Mouse (Mus musculus) hindbrain, postnatal 0 days (tissue): ENCODE results near the gene Cdca4. TPM values are rescaled to one million over a fixed set of nuclear protein-coding genes. Genes with fewer than 3 reads are reported as not detected.

Experiments used
- ATAC-seq: fragments of 200-750 bp; cut with Nextera tagmentation; 2 replicates; pipeline ENCODE4 v1.8.0; 2017; ENCODE audit warnings: mild to moderate bottlenecking, moderate TSS enrichment, moderate library complexity
- DNase-seq: peaks from one replicate; pipeline ENCODE4 v3.0.0-alpha.2; 2015; ENCODE audit warnings: low spot score
- H3K27ac ChIP-seq: fragments of 300-500 bp; sonication (generic); 2 replicates; pipeline ENCODE4 v1.5.1; 2014; ENCODE audit warnings: mild to moderate bottlenecking
- H3K27me3 ChIP-seq: fragments of 300-500 bp; sonication (generic); 2 replicates; pipeline ENCODE4 v1.6.1; 2014; ENCODE audit warnings: low read length, mixed read lengths; ENCODE audit not compliant: insufficient read depth
- H3K36me3 ChIP-seq: fragments of 300-500 bp; sonication (generic); 2 replicates; pipeline ENCODE4 v1.6.1; 2014; ENCODE audit warnings: low read length, mixed read lengths; ENCODE audit not compliant: insufficient read depth
- H3K4me1 ChIP-seq: fragments of 300-500 bp; sonication (generic); 2 replicates; pipeline ENCODE4 v1.6.1; 2014; ENCODE audit warnings: antibody characterized with exemption, low read length, mixed read lengths; ENCODE audit not compliant: insufficient read depth
- H3K4me2 ChIP-seq: fragments of 300-500 bp; sonication (generic); 2 replicates; pipeline ENCODE4 v1.6.1; 2014; ENCODE audit warnings: low read depth, mild to moderate bottlenecking, low read length, moderate library complexity, mixed read lengths
- H3K4me3 ChIP-seq: fragments of 300-500 bp; sonication (generic); 2 replicates; pipeline ENCODE4 v1.5.1; 2014; ENCODE audit warnings: low read length
- H3K9ac ChIP-seq: fragments of 300-500 bp; sonication (generic); replicated peaks from 2 replicates; pipeline ENCODE4 v1.6.1; 2014; ENCODE audit warnings: mild to moderate bottlenecking, low read length, moderate library complexity, mixed read lengths
- H3K9me3 ChIP-seq: fragments of 300-500 bp; sonication (generic); 2 replicates; pipeline ENCODE4 v1.6.1; 2016; ENCODE audit warnings: low read length, mixed read lengths
- CTCF ChIP-seq: IDR thresholded peaks from 2 replicates; pipeline ENCODE4 v1.5.1; 2016; ENCODE audit warnings: antibody characterized with exemption, control low read depth, low read depth
- WGBS: fragments of 180-500 bp; shearing (Covaris S2); extraction: QIAGEN DNeasy Blood & Tissue Kit; methylation state at CpG from one replicate; pipeline ENCODE4 v1.1.7; 2014; 5-methylcytosine and 5-hydroxymethylcytosine counted together
- polyA plus RNA-seq: library from polyadenylated mRNA; unstranded; fragments of >200 nt; fragmentation: Nextera tagmentation; extraction: Ambion mirVana; gene quantifications from 2 replicates; pipeline ENCODE4 v1.2.1, GENCODE M21; 2015
- total RNA-seq: library from RNA; depleted of rRNA; stranded (reverse); fragments of >200 nt; gene quantifications from 2 replicates; pipeline ENCODE4 v1.2.3, GENCODE M21; 2014

Gene Cdca4
- total and polyA plus RNA-seq, 2 experiments from 2014 or later, result 25.2 to 27.9 TPM

DNA sequence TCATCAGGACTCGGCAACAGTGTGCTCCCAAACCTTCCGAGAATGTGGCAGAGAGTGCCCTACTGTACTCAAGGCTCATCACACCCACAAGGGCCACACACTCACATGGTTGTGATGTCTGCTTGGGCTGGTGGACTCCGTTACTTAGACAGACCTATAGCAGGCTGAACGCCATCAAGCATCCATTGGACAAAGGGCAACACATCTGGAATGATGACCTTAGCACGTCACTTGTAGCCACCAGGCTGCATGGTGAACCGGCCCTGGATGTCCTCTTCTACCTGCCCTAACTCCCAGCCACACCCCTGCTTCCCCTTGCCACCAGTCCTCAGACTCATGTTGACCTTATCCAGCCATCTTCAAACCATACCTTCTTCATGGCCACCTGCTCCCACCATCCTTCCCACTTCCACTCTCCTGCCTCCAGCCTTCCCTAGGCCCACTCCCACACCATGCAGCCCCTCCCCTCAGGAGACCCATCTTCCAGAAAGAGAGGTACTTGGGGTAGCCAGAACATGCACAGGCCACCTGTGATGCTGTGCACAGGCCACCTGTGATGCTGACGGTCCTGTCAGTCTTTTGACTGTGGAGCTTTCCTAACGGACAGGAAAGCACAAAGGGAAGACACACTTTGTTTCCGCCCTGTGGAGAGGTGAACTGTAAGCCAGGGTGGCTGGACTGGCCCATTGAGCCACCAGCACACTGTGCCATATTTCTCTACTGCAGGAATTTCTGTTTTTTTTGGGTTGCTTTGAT is 29.5 kb upstream of the Cdca4 start:
- Histone ChIP-seq H3K9me3 (no peaks in the 10 kb centered on the region), H3K27ac (no peak overlapping the region), H3K27me3 (no peaks in the 10 kb centered on the region), H3K4me2 (no peak overlapping the region), H3K36me3 (no peaks in the 10 kb centered on the region), H3K4me1 (no peaks in the 10 kb centered on the region), H3K9ac (no peak overlapping the region), H3K4me3 (no peak overlapping the region)
- DNase-seq (no peak), ATAC-seq (no peak)
- WGBS, result 86% methylated on average over 9 of the region's 9 CpGs
- TF ChIP-seq CTCF, result no peak

DNA sequence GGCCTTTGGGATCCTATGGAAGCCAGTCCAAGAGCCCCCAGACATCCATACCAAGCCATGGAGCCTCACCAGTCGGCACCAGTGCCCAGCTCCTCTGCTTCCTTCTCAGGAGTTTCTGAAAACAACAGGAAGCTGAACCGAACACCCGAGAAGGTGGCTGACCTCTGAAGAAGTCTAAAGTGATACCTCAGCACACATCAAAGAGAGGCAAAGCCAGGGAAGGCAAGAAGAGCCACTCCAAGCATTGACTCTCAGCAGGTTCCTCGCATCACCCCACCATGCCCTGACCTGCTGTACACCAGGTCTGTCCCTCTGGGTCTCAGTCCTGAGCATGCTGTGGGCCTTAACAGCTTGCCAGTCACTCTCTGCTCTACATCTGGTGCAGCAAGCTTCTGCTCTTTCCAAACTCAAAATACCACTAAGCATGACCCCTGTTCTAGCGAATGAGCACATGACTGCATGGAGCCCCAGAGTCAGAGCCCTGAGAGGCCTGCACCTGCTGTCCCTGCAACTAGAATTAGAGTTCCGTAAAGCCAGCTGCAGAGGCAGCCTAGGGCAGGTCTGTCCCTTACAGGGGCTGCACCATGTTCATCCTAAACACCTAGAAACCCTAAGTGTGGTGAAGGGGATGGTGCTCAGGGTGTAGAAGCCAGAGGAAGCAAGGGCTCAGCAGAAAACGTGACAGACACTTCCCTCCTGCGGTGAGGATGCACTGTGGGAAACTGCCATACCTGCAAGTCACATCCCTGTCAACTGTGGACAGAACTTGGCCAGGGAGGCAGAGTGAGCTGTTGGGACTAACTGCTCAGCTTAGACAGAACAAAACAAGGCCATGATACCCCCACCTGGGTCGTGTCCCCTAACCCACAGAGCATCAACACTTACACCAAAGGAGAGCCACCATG is 28.1 kb upstream of the Cdca4 start:
- Histone ChIP-seq H3K4me3 (no peak overlapping the region), H3K9me3 (no peaks in the 10 kb centered on the region), H3K4me2 (no peak overlapping the region), H3K4me1 (no peaks in the 10 kb centered on the region), H3K27me3 (no peaks in the 10 kb centered on the region), H3K9ac (no peak overlapping the region), H3K36me3 (no peaks in the 10 kb centered on the region), H3K27ac (no peak overlapping the region)
- 69% methylated on average over 9 of the region's 9 CpGs for WGBS
- DNase-seq (no peak), ATAC-seq (no peak)
- TF ChIP-seq CTCF, result no peak

DNA sequence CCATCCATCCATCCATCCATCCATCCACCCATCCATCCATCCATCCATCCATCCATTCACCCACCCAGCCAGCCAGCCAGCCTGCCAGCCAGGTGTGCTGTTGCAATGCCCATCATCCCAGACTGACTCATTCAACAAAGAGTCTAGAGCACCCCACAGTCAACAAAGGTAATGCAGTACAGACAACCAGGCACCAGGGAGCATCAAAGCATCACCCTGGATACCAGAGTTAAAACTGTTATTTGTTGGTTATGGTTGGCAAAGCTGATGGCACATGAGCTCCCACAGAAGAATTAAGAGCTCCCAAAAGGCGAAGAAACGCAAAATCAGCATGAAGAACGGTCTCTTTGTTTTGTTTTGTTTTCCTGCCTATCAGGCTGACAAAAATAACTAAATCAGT is 27.1 kb upstream of the Cdca4 start:
- WGBS, result 61% methylated on average over 3 of the region's 3 CpGs
- peak; percentile 18; the same call in 1 of the 2 replicates for TF ChIP-seq CTCF

DNA sequence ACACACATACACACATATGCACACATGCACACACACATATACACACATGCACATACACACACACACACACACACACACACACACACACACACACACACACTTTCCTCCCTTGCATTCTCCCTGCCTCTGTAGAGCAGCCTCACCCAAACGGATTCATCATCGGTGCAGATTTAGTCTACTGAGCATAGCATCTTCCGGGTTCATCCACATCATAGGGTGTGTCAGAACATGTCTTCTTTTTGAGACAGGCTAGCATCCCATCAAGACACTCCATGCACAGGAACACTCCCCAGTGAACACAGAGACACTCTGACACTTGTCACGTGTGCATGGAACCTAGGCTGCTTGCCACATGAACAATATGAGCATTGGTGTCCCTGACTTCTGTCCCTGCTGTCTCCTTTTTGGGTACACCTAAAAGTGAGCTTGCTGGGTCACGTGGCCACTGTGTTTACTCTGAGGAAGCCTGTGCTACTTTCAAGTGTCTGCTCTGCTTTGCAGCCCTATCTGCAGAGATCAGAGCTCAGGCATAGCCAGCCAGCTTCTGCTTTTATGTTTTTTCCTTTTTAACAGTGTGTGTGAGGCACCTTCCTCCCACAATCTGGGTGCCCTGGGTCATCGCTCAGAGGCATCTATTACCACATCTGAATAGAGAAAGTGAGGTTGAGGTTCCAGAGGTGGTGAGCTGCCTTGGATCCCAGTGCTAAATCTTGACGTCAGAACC is 25.5 kb upstream of the Cdca4 start:
- H3K4me1 ChIP-seq, result no peaks in the 10 kb centered on the region
- no peak for TF ChIP-seq CTCF
- no peaks in the 10 kb centered on the region for H3K27me3 ChIP-seq
- no peak overlapping the region for H3K4me3 ChIP-seq
- no peaks in the 10 kb centered on the region for H3K36me3 ChIP-seq
- no peak overlapping the region for H3K27ac ChIP-seq
- 78% methylated on average over 7 of the region's 7 CpGs for WGBS
- no peak for DNase-seq
- no peaks in the 10 kb centered on the region for H3K9me3 ChIP-seq
- no peak overlapping the region for H3K4me2 ChIP-seq
- no peak overlapping the region for H3K9ac ChIP-seq
- ATAC-seq, result no peak

More for the DNA sequence above, 27.1 kb upstream of the Cdca4 start:
- ATAC-seq (no peak), DNase-seq (no peak)
- Histone ChIP-seq H3K4me2 (no peak overlapping the region), H3K36me3 (no peaks in the 10 kb centered on the region), H3K27me3 (no peaks in the 10 kb centered on the region), H3K4me1 (no peaks in the 10 kb centered on the region), H3K27ac (no peak overlapping the region), H3K9ac (no peak overlapping the region), H3K9me3 (no peaks in the 10 kb centered on the region), H3K4me3 (no peak overlapping the region)

DNA sequence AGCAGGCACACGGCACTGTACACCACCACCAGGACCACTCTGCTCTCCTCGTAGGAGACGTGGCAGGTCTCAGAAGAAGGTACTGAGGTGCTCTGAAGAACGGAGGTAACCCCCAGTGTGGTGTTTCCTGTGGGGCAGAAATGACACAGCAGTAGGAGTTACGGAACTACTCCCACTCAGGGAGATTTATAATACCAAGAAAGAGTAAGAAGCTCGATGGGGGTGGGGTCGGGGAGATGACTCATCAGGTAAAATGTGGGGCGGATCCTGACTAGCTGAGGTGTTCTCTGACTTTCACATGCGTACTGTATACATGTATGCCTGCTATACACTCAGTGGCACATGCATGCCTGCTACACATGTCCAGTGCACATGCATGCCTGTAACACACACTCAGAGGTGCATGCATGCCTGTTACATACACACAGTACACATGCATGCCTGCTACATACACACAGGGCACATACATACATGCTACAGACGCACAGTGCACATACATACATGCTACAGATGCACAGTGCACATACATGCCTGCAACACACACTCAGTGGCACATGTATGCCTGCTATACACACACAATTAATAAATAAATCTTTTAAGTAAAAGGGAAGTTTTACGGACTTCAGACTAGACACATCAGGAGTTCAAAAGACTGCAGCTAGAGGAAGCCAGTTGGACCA is 24.0 kb upstream of the Cdca4 start:
- H3K9me3 ChIP-seq, result no peaks in the 10 kb centered on the region
- H3K4me1 ChIP-seq, result no peaks in the 10 kb centered on the region
- DNase-seq (no peak), ATAC-seq (no peak)
- no peak overlapping the region for H3K9ac ChIP-seq
- H3K36me3 ChIP-seq, result no peaks in the 10 kb centered on the region
- TF ChIP-seq CTCF, result no peak
- H3K4me2 ChIP-seq, result no peak overlapping the region
- no peak overlapping the region for H3K4me3 ChIP-seq
- H3K27me3 ChIP-seq, result no peaks in the 10 kb centered on the region
- H3K27ac ChIP-seq, result no peak overlapping the region
- 90% methylated on average over 11 of the region's 11 CpGs for WGBS

DNA sequence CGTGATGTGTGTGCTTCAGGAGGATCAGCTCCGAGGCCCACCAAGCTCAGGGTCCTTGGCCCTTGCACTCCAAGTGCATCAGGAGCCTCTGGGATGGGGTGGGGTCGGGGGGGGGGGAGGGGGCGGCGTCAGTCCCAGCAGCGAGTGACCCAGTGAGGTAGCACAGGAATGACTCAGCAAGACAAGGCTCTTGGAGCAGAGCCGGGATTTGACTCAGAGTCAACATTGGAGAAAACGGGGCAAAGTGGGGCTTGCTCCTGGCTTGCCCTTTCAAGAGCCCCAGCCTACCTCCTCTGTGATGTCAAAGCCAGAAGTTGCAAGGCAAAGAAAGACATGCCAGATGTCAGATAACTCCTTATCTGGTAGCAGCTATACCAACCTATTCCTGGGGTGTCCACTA is 21.9 kb upstream of the Cdca4 start:
- Histone ChIP-seq H3K27me3 (no peaks in the 10 kb centered on the region), H3K4me2 (no peak overlapping the region), H3K36me3 (no peaks in the 10 kb centered on the region), H3K4me1 (no peaks in the 10 kb centered on the region), H3K9me3 (no peaks in the 10 kb centered on the region), H3K27ac (no peak overlapping the region), H3K9ac (no peak overlapping the region), H3K4me3 (no peak overlapping the region)
- DNase-seq (no peak), ATAC-seq (no peak)
- WGBS, result 44% methylated on average over 8 of the region's 8 CpGs
- TF ChIP-seq CTCF, result no peak
